Mouse (Mus musculus) embryonic facial prominence, embryonic 12.5 days (tissue): Measurements from ENCODE around the gene Gm10643. TPM values are rescaled to one million over a fixed set of nuclear protein-coding genes. Genes with fewer than 3 reads are reported as not detected.

Experiments
- ATAC-seq: fragments of 200-750 bp; cut with Nextera tagmentation; 2 replicates; pipeline ENCODE4 v1.8.0; 2017; ENCODE audit not compliant: insufficient number of reproducible peaks, insufficient read depth, low FRiP score, low TSS enrichment
- H3K27ac ChIP-seq: fragments of 300-500 bp; sonication (generic); 2 replicates; pipeline ENCODE4 v1.5.1; 2016; ENCODE audit warnings: mild to moderate bottlenecking
- H3K27me3 ChIP-seq: fragments of 300-500 bp; sonication (generic); 2 replicates; pipeline ENCODE4 v1.6.1; 2016; ENCODE audit warnings: mild to moderate bottlenecking, moderate library complexity
- H3K36me3 ChIP-seq: fragments of 300-500 bp; sonication (generic); 2 replicates; pipeline ENCODE4 v1.6.1; 2016; ENCODE audit warnings: mild to moderate bottlenecking
- H3K4me1 ChIP-seq: fragments of 300-500 bp; sonication (generic); 2 replicates; pipeline ENCODE4 v1.6.1; 2016
- H3K4me2 ChIP-seq: fragments of 300-500 bp; sonication (generic); replicated peaks from 2 replicates; pipeline ENCODE4 v1.6.1; 2016; ENCODE audit warnings: mild to moderate bottlenecking, moderate library complexity
- H3K4me3 ChIP-seq: fragments of 300-500 bp; sonication (generic); 2 replicates; pipeline ENCODE4 v1.5.1; 2016; ENCODE audit warnings: mild to moderate bottlenecking
- H3K9ac ChIP-seq: fragments of 300-500 bp; sonication (generic); 2 replicates; pipeline ENCODE4 v1.6.1; 2016; ENCODE audit warnings: mild to moderate bottlenecking, moderate library complexity
- H3K9me3 ChIP-seq: fragments of 300-500 bp; sonication (generic); 2 replicates; pipeline ENCODE4 v1.6.1; 2016; ENCODE audit warnings: mild to moderate bottlenecking, moderate library complexity
- WGBS: fragments of 180-500 bp; shearing (Covaris S2); methylation state at CpG from one replicate; pipeline ENCODE4 v1.1.7; 2016; 5-methylcytosine and 5-hydroxymethylcytosine counted together
- polyA plus RNA-seq: library from polyadenylated mRNA; unstranded; fragments of >200 nt; fragmentation: Nextera tagmentation; extraction: Ambion mirVana; gene quantifications from 2 replicates; pipeline ENCODE4 v1.2.1, GENCODE M21; 2016

The Gm10643 gene
- polyA plus RNA-seq, 1 experiment from 2014 or later = 2.0 TPM

DNA sequence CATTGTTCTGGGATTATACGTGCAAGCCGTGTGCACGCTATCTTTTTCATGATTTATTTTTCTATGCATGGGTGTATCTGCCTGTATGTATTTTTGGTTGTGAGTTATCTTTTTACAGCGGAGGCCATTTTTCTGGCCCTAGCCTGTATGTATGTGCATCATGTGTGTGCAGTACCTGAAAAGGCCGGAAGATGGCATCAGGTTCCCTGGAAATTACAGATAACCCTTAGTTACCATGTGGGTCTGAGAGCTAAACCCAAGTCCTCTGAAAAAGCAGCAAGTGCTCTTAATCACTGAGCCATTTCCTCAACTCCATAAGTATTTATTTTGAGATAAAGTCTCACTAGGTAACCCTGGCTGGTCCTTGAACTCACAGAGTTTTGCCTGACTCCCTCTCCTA, 11.7 kb downstream of the Gm10643 start:
- Histone ChIP-seq H3K4me1 (no peaks in the 10 kb centered on the region), H3K4me3 (no peak overlapping the region), H3K9ac (no peak overlapping the region), H3K4me2 (no peak overlapping the region), H3K36me3 (no peaks in the 10 kb centered on the region), H3K27ac (no peak overlapping the region), H3K9me3 (no peaks in the 10 kb centered on the region), H3K27me3 (no peaks in the 10 kb centered on the region)
- no peak for ATAC-seq
- 91% methylated on average over 5 of the region's 5 CpGs for WGBS

DNA sequence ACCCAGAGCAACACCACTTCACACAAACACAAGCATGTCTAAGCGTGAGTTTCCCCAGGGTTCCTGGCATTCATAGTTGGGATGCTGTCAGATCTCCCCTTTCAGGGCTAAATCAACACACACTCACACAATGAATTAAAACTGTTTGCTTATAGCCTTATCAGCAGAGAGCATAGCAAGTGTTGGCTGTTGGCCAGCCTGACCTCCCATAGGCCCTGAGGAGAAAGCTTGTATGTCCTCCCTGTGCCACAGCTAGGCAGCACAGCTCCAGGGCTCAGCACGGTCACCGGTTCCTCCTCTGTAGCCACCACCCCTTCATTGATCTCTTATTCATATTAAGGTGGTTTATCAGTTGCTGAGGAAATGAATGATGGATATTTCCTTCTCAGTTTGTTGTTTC, 12.2 kb downstream of the Gm10643 start:
- Histone ChIP-seq H3K4me1 (no peaks in the 10 kb centered on the region), H3K9ac (no peak overlapping the region), H3K4me3 (no peak overlapping the region), H3K36me3 (no peaks in the 10 kb centered on the region), H3K27ac (no peak overlapping the region), H3K4me2 (no peak overlapping the region), H3K27me3 (no peaks in the 10 kb centered on the region), H3K9me3 (no peaks in the 10 kb centered on the region)
- 81% methylated on average over 3 of the region's 3 CpGs for WGBS
- ATAC-seq = no peak

DNA sequence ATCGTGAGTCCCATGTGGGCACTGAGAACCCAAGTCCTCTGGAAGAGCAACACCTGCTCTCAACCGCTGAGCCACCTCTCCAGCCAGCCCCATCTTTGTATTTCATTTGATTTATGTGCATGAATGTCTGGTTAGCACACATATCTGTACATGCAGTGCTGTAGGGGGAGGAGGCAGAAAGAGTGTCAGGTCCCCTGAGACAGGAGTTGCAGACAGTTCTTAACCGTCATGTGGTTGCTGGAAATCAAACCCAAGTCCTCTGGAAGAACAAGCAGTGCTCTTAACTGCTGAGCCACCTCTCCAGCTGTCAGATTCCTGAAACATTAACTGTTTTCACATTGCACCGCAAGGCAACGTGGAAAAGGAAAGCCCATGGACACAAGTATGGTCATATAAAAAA, 16.8 kb downstream of the Gm10643 start:
- 0 out of 2 replicates have a peak, but pooled peaks cover 5% of the 10 kb centered on the region for H3K4me1 ChIP-seq
- peaks cover 31% of the 10 kb centered on the region for H3K27me3 ChIP-seq
- H3K27ac ChIP-seq = no peak overlapping the region
- H3K4me3 ChIP-seq = no peak overlapping the region
- WGBS = 69% methylated on average over 5 of the region's 5 CpGs
- H3K4me2 ChIP-seq = no peak overlapping the region
- H3K36me3 ChIP-seq = no peaks in the 10 kb centered on the region
- no peak for ATAC-seq
- no peaks in the 10 kb centered on the region for H3K9me3 ChIP-seq
- no peak overlapping the region for H3K9ac ChIP-seq

DNA sequence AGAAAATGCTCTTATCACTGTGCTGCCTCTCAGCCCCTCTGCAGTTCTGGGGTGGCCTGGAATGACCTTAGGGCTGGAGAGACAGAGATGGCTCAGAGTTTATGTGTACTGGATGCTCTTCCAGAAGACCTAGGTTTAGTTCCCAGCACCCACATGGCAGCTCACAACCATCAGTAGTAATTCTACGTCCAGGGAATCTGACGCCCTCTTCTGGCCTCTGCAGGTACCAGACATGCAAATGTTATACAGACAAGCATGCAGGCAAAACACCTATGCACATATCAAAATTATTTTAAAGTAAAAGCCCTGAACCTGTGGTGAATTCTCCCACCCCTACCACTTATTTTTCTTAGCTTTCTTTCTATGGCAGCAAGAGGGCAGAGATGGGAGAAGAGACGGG, 18.4 kb downstream of the Gm10643 start:
- H3K27ac ChIP-seq = no peak overlapping the region
- H3K4me3 ChIP-seq = no peak overlapping the region
- H3K9me3 ChIP-seq = no peaks in the 10 kb centered on the region
- ATAC-seq = no peak
- peaks cover 15% of the 10 kb centered on the region for H3K4me1 ChIP-seq
- no peak overlapping the region for H3K4me2 ChIP-seq
- H3K36me3 ChIP-seq = no peaks in the 10 kb centered on the region
- 76% methylated on average over 3 of the region's 3 CpGs for WGBS
- no peak overlapping the region for H3K9ac ChIP-seq
- H3K27me3 ChIP-seq = peaks cover 48% of the 10 kb centered on the region

DNA sequence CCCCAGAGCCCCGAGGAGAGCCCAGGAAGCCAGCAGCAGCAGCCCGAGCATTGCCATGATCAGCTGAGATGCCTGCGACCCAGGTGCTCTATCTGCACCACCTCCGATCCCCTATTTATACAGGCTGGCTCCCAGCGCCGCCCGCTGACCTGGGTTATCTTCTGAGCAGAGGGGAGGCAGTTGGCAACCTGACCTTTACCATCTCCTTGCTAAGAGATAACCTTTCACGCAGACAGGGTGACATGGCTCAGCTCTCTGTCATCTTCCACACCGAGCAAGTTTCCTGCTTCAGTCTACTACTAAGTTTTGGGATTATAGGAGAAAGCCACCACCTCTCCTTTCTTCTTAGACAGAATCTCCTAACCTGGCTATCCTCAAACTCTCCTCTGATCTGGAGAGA, 20.0 kb downstream of the Gm10643 start, which contains the start of gene Rln3:
TSS of gene Rln3 (minus strand) at position 101 of the 400 bp plus-strand sequence.
- Histone ChIP-seq H3K4me3 (no peak within 1 kb of the TSS), H3K9me3 (no peaks in the 10 kb centered on the region), H3K4me1 (peaks cover 15% of the 10 kb centered on the region), H3K27ac (no peak within 1 kb of the TSS), H3K9ac (no peak within 1 kb of the TSS), H3K4me2 (peak within 1 kb of the TSS; percentile 26), H3K36me3 (no peaks in the 10 kb centered on the region), H3K27me3 (peaks cover 58% of the 10 kb centered on the region)
- 8% methylated on average over 9 of the region's 9 CpGs for WGBS
- ATAC-seq = no peak

DNA sequence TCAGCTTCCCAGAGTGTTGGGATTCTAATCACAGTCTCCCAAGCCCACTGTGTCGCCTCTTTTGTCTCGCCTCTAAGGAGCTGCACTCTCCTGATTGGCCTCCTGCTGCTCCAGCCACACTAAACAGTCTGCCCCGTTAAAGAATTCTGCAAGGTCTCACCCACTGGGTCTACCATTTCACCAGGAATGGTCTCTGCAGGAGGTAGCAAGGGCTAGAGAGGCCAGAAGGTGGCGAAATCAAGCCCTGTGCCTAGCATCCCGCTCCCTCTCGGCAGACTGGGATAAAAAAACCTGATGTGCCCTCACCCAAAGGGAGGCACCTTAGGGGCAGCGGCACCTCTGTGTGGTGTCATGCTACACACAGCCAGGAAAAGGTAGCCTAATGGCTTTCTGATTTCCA, 20.8 kb downstream of the Gm10643 start:
- no peak overlapping the region for H3K9ac ChIP-seq
- no peak for ATAC-seq
- no peaks in the 10 kb centered on the region for H3K36me3 ChIP-seq
- H3K4me2 ChIP-seq = no peak overlapping the region
- H3K4me3 ChIP-seq = no peak overlapping the region
- 5% methylated on average over 7 of the region's 7 CpGs for WGBS
- peaks cover 15% of the 10 kb centered on the region for H3K4me1 ChIP-seq
- peaks cover 58% of the 10 kb centered on the region for H3K27me3 ChIP-seq
- no peaks in the 10 kb centered on the region for H3K9me3 ChIP-seq
- no peak overlapping the region for H3K27ac ChIP-seq

DNA sequence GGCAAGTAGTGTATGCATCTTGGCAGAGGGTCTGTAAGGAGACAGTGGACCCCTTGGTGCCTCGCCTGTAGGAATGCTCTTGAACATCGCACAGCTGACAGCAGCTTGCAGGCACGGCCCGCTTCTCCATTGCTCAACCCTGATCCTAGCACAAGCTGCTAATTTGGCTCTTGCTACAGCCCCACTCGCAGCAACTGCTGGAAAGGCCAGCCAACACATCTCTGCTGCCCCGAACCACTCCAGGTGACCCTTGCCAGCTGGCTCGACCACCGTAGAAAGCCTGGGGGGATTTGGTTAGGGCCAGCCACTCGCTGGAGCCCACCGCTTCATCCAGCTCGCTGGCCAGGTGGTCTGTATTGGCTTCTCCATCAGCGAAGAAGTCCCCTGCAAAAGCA, 22.0 kb downstream of the Gm10643 start:
- Histone ChIP-seq H3K36me3 (no peaks in the 10 kb centered on the region), H3K4me2 (peak overlapping the region; percentile 76), H3K27me3 (peaks cover 61% of the 10 kb centered on the region), H3K9ac (no peak overlapping the region), H3K4me3 (peak overlapping the region; percentile 37; the same call in 1 of the 2 replicates), H3K27ac (no peak overlapping the region), H3K9me3 (no peaks in the 10 kb centered on the region), H3K4me1 (peaks cover 15% of the 10 kb centered on the region)
- no peak for ATAC-seq
- 26% methylated on average over 12 of the region's 12 CpGs for WGBS

DNA sequence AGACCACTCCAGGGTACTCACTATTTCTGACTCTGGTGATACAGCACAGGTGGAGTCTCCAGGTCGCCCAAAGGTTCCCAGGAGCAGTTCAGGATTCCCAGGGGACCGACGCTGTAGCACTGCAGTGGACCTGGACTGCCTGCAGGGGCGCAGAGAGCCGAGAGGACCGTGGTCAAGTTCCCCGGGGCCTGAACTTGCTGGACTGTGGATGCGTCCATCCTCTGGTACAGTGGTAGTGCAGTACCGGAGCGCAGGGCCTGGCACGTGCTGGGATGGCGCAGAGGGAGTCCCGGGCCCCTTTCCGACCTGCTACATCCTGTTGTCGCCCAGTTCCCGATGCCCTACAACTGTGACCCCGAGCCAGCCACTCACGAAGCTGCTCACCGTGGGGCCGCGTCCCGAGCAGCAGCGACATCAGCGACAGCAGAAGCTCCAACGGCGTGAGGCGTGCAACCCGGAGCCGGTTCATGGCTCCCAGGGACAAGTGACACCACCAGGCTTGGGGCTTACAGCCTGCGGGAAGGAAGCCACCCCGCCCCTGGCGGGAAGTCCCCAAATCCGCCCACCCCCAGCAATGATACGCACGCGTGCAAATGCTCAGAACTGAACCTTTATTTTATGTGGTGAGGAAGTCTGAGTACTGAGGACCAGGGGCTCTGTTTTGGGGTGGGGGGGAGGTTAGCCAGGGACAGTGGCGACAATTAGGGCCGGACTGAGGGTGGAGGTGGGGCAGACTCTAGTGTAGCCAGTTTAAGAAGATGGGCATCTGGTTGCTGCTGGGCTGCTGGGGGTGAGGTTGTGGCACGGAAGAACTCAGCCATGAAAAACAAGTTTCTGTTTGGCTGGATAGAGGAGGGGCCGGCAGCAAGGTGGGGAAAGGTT, 22.6 kb downstream of the Gm10643 start, which contains the start of gene Il27ra:
TSS of gene Il27ra (minus strand) at position 524 of the 882 bp plus-strand sequence.
- Histone ChIP-seq H3K27ac (no peak within 1 kb of the TSS), H3K9ac (peak within 1 kb of the TSS; percentile 49), H3K9me3 (no peaks in the 10 kb centered on the region), H3K4me2 (peak within 1 kb of the TSS; percentile 76), H3K4me1 (peaks cover 15% of the 10 kb centered on the region), H3K27me3 (peaks cover 61% of the 10 kb centered on the region), H3K36me3 (no peaks in the 10 kb centered on the region), H3K4me3 (peak within 1 kb of the TSS; percentile 37)
- WGBS = 5% methylated on average over 40 of the region's 40 CpGs
- no peak for ATAC-seq

- peaks cover 10% of the 10 kb centered on the region for H3K4me1 ChIP-seq
- WGBS = 4% methylated on average over 5 of the region's 5 CpGs
- no peak overlapping the region for H3K4me3 ChIP-seq
- ATAC-seq = no peak
- H3K27ac ChIP-seq = no peak overlapping the region
- no peaks in the 10 kb centered on the region for H3K9me3 ChIP-seq
- H3K27me3 ChIP-seq = peaks cover 45% of the 10 kb centered on the region
- H3K36me3 ChIP-seq = no peaks in the 10 kb centered on the region
- H3K4me2 ChIP-seq = no peak overlapping the region
- no peak overlapping the region for H3K9ac ChIP-seq
Observed at GRCm38 (mm10) chr8:84039050-84039449, 25.9 kb downstream of the Gm10643 start.

DNA sequence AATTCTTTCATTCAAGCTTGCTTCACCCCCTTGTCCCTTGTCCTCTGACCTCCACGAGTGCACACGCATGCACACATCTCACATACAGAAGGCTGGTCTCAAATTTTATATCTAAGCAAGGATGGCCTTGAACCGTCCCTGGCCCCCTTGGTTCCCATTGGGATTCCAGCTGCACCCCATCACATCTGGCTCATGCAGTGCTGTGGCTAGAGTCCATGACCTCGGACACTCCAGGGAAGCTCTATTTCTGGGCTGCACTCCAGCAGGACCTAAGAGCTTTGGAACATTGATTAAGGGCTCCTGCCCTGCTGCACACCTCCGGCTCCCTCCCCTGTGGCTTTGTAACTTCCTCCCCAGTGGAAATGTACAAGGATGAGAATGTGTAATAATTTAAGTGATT, 26.9 kb downstream of the Gm10643 start:
- Histone ChIP-seq H3K9ac (no peak overlapping the region), H3K9me3 (no peaks in the 10 kb centered on the region), H3K4me2 (no peak overlapping the region), H3K27ac (no peak overlapping the region), H3K4me1 (peaks cover 10% of the 10 kb centered on the region), H3K27me3 (peaks cover 35% of the 10 kb centered on the region), H3K4me3 (no peak overlapping the region), H3K36me3 (no peaks in the 10 kb centered on the region)
- ATAC-seq = no peak
- 71% methylated on average over 5 of the region's 5 CpGs for WGBS

- Histone ChIP-seq H3K27me3 (peaks cover 15% of the 10 kb centered on the region), H3K9me3 (no peaks in the 10 kb centered on the region), H3K36me3 (no peaks in the 10 kb centered on the region), H3K27ac (no peak overlapping the region), H3K4me1 (no peaks in the 10 kb centered on the region), H3K9ac (no peak overlapping the region), H3K4me2 (no peak overlapping the region), H3K4me3 (no peak overlapping the region)
- ATAC-seq = no peak
- 80% methylated on average over 4 of the region's 4 CpGs for WGBS
Observed at GRCm38 (mm10) chr8:84032777-84033176, 32.2 kb downstream of the Gm10643 start.

- no peak for ATAC-seq
- 0 out of 2 replicates have a peak, but pooled peaks cover 9% of the 10 kb centered on the region for H3K4me1 ChIP-seq
- WGBS = 91% methylated on average over 5 of the region's 5 CpGs
- H3K4me3 ChIP-seq = no peak overlapping the region
- no peak overlapping the region for H3K27ac ChIP-seq
- no peak overlapping the region for H3K4me2 ChIP-seq
- H3K27me3 ChIP-seq = peaks cover 37% of the 10 kb centered on the region
- H3K9me3 ChIP-seq = no peaks in the 10 kb centered on the region
- H3K9ac ChIP-seq = no peak overlapping the region
- H3K36me3 ChIP-seq = no peaks in the 10 kb centered on the region
Observed at GRCm38 (mm10) chr8:84029272-84029671, 35.7 kb downstream of the Gm10643 start.
